Mouse (Mus musculus): ENCODE measurements around the gene Dmrtb1.

GRCm38 (mm10) chr4:107706884-107707283 is 22.9 kb upstream of the Dmrtb1 start:
- TF ChIP-seq CHD2 (IDR thresholded peaks at IDR 0.05; ENCODE audit: low read depth, low read length) (no peak), ZNF384 (IDR thresholded peaks at IDR 0.05; ENCODE audit: low read depth, low read length) (no peak), HCFC1 (IDR thresholded peaks at IDR 0.05; ENCODE audit: borderline replicate concordance, insufficient read depth, low read length) (no peak), ZC3H11A (IDR thresholded peaks at IDR 0.05; ENCODE audit: borderline replicate concordance, low read depth, low read length) (no peak)

All from ES-E14 (cell line).